Mouse (Mus musculus): ENCODE results near the gene Cdh23.

DNA sequence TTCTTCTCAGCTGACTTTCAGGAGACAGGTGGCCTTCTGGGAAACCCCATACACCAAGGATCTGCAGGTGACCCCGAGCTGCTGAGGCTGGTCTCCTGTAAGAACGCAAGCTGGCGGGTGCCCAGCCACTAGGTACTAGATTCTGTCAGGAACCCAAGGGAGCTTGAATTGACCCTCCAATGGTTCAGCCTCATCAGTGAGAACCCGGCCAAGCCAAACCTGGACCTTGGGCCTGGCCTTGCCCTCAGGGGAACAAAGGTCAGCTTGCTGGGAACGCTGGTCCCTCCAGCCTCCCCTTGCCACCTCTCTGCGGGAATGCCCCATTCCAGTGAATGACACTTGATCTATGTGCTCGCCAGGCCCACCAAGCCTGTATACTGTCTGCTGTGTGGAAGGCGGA is 37.2 kb upstream of the Cdh23 start:
- no peak for TF ChIP-seq TCF3 (IDR thresholded peaks at IDR 0.05; ENCODE audit: insufficient read length, low read depth)
- no peak for TF ChIP-seq MYOD1 (IDR thresholded peaks at IDR 0.05; ENCODE audit: control insufficient read depth in 1 of 3, insufficient read length in 2 of 3, low read depth in 2 of 3)
- no peak for TF ChIP-seq MYOG (IDR thresholded peaks at IDR 0.05; ENCODE audit: control insufficient read depth in 1 of 3, insufficient read depth in 1 of 3, insufficient read length in 2 of 3, low read depth in 2 of 3)
- no peak for TF ChIP-seq MAX (IDR thresholded peaks at IDR 0.05; ENCODE audit: low read depth)
- no peak for TF ChIP-seq TCF12 (IDR thresholded peaks at IDR 0.05; ENCODE audit: insufficient read depth, poor library complexity, severe bottlenecking)
- no peak for TF ChIP-seq POLR2A (IDR thresholded peaks at IDR 0.05; ENCODE audit: insufficient read length, low read depth)
- TF ChIP-seq E2F4 (IDR thresholded peaks at IDR 0.05; ENCODE audit: insufficient read depth) = no peak
- TF ChIP-seq USF1 (IDR thresholded peaks at IDR 0.05; ENCODE audit: low read depth) = no peak
- TF ChIP-seq POLR2AphosphoS2 (IDR thresholded peaks at IDR 0.05; ENCODE audit: insufficient read length, low read depth) = no peak
- TF ChIP-seq REST (IDR thresholded peaks at IDR 0.05; ENCODE audit: insufficient read depth, insufficient read length) = no peak

Data from myocyte (in vitro differentiated cells).